Mouse (Mus musculus): Measurements from ENCODE around the gene Nudt21. TPM values are rescaled to one million over a fixed set of nuclear protein-coding genes. Genes with fewer than 3 reads are reported as not detected.

Nudt21 gene
- polyA plus RNA-seq, 1 experiment from 2014 or later: 103 TPM

GRCm38 (mm10) chr8:93969626-93970340, 67.0 kb downstream of the Nudt21 start:
- no peaks in the 10 kb centered on the region for H3K9me3 ChIP-seq (replicated peaks)
- ATAC-seq (ENCODE audit: insufficient number of reproducible peaks, low FRiP score, low TSS enrichment, low read depth): no peak
- peaks cover 5% of the 10 kb centered on the region; the same call in 1 of the 2 replicates for H3K4me1 ChIP-seq
- 54% methylated on average over 7 of the region's 7 CpGs for WGBS
- H3K9ac ChIP-seq: no peak overlapping the region
- no peak overlapping the region for H3K27ac ChIP-seq (replicated peaks)
- peaks cover 27% of the 10 kb centered on the region for H3K36me3 ChIP-seq
- H3K4me2 ChIP-seq (replicated peaks): no peak overlapping the region
- no peak overlapping the region for H3K4me3 ChIP-seq (replicated peaks)
- H3K27me3 ChIP-seq: no peaks in the 10 kb centered on the region

- Histone ChIP-seq H3K9ac (no peak overlapping the region), H3K9me3 (replicated peaks) (no peaks in the 10 kb centered on the region), H3K4me2 (replicated peaks) (no peak overlapping the region), H3K27me3 (no peaks in the 10 kb centered on the region), H3K4me3 (replicated peaks) (no peak overlapping the region), H3K36me3 (peaks cover 12% of the 10 kb centered on the region), H3K4me1 (peaks cover 5% of the 10 kb centered on the region; the same call in 1 of the 2 replicates), H3K27ac (replicated peaks) (no peak overlapping the region)
- 51% methylated on average over 6 of the region's 6 CpGs for WGBS
- ATAC-seq (ENCODE audit: insufficient number of reproducible peaks, low FRiP score, low TSS enrichment, low read depth): no peak
These were observed 68.5 kb downstream of the Nudt21 start for GRCm38 (mm10) chr8:93968293-93968692.

Other genes with a start within 250 kb of the Nudt21 start
- 11.7 and 14.3 TPM in 2 replicates for gene Gnao1, start 227.1 kb downstream of the Nudt21 start, polyA plus RNA-seq (2015; fragmentation: Nextera tagmentation; extraction: Ambion mirVana)
- 49.3 and 49.8 TPM in 2 replicates for gene Amfr, start 24.2 kb downstream of the Nudt21 start, polyA plus RNA-seq (2015; fragmentation: Nextera tagmentation; extraction: Ambion mirVana)
- gene Ogfod1, start 167 bp upstream of the Nudt21 start, polyA plus RNA-seq (2015; fragmentation: Nextera tagmentation; extraction: Ambion mirVana): 12.4 and 16.1 TPM in 2 replicates
- gene Bbs2, start 61.9 kb upstream of the Nudt21 start, polyA plus RNA-seq (2015; fragmentation: Nextera tagmentation; extraction: Ambion mirVana): 15.3 and 16.2 TPM in 2 replicates
- gene Mt4, start 100.2 kb upstream of the Nudt21 start, polyA plus RNA-seq (2015; fragmentation: Nextera tagmentation; extraction: Ambion mirVana): 6.3 and 16.6 TPM in 2 replicates
- gene Mt3, start 115.6 kb upstream of the Nudt21 start, polyA plus RNA-seq (2015; fragmentation: Nextera tagmentation; extraction: Ambion mirVana): 8.2 and 8.5 TPM in 2 replicates
- 83.3 and 95.7 TPM in 2 replicates for gene Mt2, start 135.6 kb upstream of the Nudt21 start, polyA plus RNA-seq (2015; fragmentation: Nextera tagmentation; extraction: Ambion mirVana)
- gene Mt1, start 142.1 kb upstream of the Nudt21 start, polyA plus RNA-seq (2015; fragmentation: Nextera tagmentation; extraction: Ambion mirVana): 290 and 306 TPM in 2 replicates
- gene Nup93, start 177.5 kb upstream of the Nudt21 start, polyA plus RNA-seq (2015; fragmentation: Nextera tagmentation; extraction: Ambion mirVana): 63.5 and 66.1 TPM in 2 replicates

Data from embryonic facial prominence, embryonic 15.5 days (tissue).